Mouse (Mus musculus) erythroblast, embryonic 14.5 days (primary cell): Measurements from ENCODE around the gene Efhd1.

Source experiments
- GATA1 ChIP-seq: IDR thresholded peaks from 2 replicates; pipeline ENCODE4 v1.6.1; 2012; ENCODE audit warnings: low read length, inconsistent platforms, mixed read lengths
- TAL1 ChIP-seq: IDR thresholded peaks from 3 replicates; pipeline ENCODE4 v1.6.1; 2012; ENCODE audit warnings: low read length, inconsistent platforms, mixed read lengths

GRCm38 (mm10) chr1:87315894-87316293 is 51.7 kb downstream of the Efhd1 start:
- TF ChIP-seq TAL1 = no peak
- TF ChIP-seq GATA1 = no peak
